Mouse (Mus musculus): ENCODE results near the gene Btbd2. TPM values are rescaled to one million over a fixed set of nuclear protein-coding genes. Genes with fewer than 3 reads are reported as not detected.

Gene Btbd2
- polyA plus RNA-seq, 1 experiment: 22.1 TPM

GRCm38 (mm10) chr10:80683647-80684046, 26.8 kb upstream of the Btbd2 start:
- 75% methylated on average over 1 of the region's 1 CpGs for WGBS
- no peak for TF ChIP-seq POLR2A (IDR thresholded peaks at IDR 0.05; ENCODE audit: borderline replicate concordance, control insufficient read depth, low read depth, low read length)
- TF ChIP-seq CTCF (IDR thresholded peaks at IDR 0.05; ENCODE audit: control insufficient read depth, insufficient read depth, low read length): no peak
- Histone ChIP-seq H3K4me3 (replicated peaks; ENCODE audit: control insufficient read depth, low read depth, low read length) (no peak overlapping the region), H3K27ac (ENCODE audit: control insufficient read depth, insufficient read depth, low read depth, low read length, poor library complexity) (peak overlapping the region; percentile 9), H3K4me1 (ENCODE audit: control insufficient read depth, insufficient read depth, low read length) (peaks cover 19% of the 10 kb centered on the region)

- whole genome bisulfite sequencing: 53% methylated on average over 6 of the region's 6 CpGs
- peak overlapping the region; percentile 12; the same call in 1 of the 2 replicates for H3K27ac ChIP-seq (ENCODE audit: control insufficient read depth, insufficient read depth, low read depth, low read length, poor library complexity)
- H3K4me1 ChIP-seq (ENCODE audit: control insufficient read depth, insufficient read depth, low read length): peaks cover 19% of the 10 kb centered on the region
Measured at GRCm38 (mm10) chr10:80682003-80682402, 25.1 kb upstream of the Btbd2 start.

GRCm38 (mm10) chr10:80680260-80680696, 23.4 kb upstream of the Btbd2 start:
- 50% methylated on average over 2 of the region's 2 CpGs for WGBS
- no peak for TF ChIP-seq POLR2A (IDR thresholded peaks at IDR 0.05; ENCODE audit: borderline replicate concordance, control insufficient read depth, low read depth, low read length)
- TF ChIP-seq CTCF (IDR thresholded peaks at IDR 0.05; ENCODE audit: control insufficient read depth, insufficient read depth, low read length): no peak
- Histone ChIP-seq H3K4me1 (ENCODE audit: control insufficient read depth, insufficient read depth, low read length) (peaks cover 19% of the 10 kb centered on the region), H3K27ac (ENCODE audit: control insufficient read depth, insufficient read depth, low read depth, low read length, poor library complexity) (peak overlapping the region; percentile 94), H3K4me3 (replicated peaks; ENCODE audit: control insufficient read depth, low read depth, low read length) (no peak overlapping the region)

More at GRCm38 (mm10) chr10:80682003-80682402, 25.1 kb upstream of the Btbd2 start:
- H3K4me3 ChIP-seq (replicated peaks; ENCODE audit: control insufficient read depth, low read depth, low read length): no peak overlapping the region
- TF ChIP-seq CTCF (IDR thresholded peaks at IDR 0.05; ENCODE audit: control insufficient read depth, insufficient read depth, low read length) (no peak), POLR2A (IDR thresholded peaks at IDR 0.05; ENCODE audit: borderline replicate concordance, control insufficient read depth, low read depth, low read length) (no peak)

- 32% methylated on average over 9 of the region's 9 CpGs for WGBS
- peak overlapping the region; percentile 94 for H3K27ac ChIP-seq (ENCODE audit: control insufficient read depth, insufficient read depth, low read depth, low read length, poor library complexity)
- no peak for TF ChIP-seq POLR2A (IDR thresholded peaks at IDR 0.05; ENCODE audit: borderline replicate concordance, control insufficient read depth, low read depth, low read length)
- TF ChIP-seq CTCF (IDR thresholded peaks at IDR 0.05; ENCODE audit: control insufficient read depth, insufficient read depth, low read length): no peak
- H3K4me3 ChIP-seq (replicated peaks; ENCODE audit: control insufficient read depth, low read depth, low read length): no peak overlapping the region
- peaks cover 19% of the 10 kb centered on the region for H3K4me1 ChIP-seq (ENCODE audit: control insufficient read depth, insufficient read depth, low read length)
Measured at GRCm38 (mm10) chr10:80679556-80680259, 22.8 kb upstream of the Btbd2 start.

GRCm38 (mm10) chr10:80678601-80679377, 21.9 kb upstream of the Btbd2 start:
- 13% methylated on average over 9 of the region's 10 CpGs for WGBS
- Histone ChIP-seq H3K4me3 (replicated peaks; ENCODE audit: control insufficient read depth, low read depth, low read length) (peak overlapping the region; percentile 14), H3K27ac (ENCODE audit: control insufficient read depth, insufficient read depth, low read depth, low read length, poor library complexity) (peak overlapping the region; percentile 94), H3K4me1 (ENCODE audit: control insufficient read depth, insufficient read depth, low read length) (peaks cover 18% of the 10 kb centered on the region)
- TF ChIP-seq CTCF (IDR thresholded peaks at IDR 0.05; ENCODE audit: control insufficient read depth, insufficient read depth, low read length): no peak
- TF ChIP-seq POLR2A (IDR thresholded peaks at IDR 0.05; ENCODE audit: borderline replicate concordance, control insufficient read depth, low read depth, low read length): no peak

- peak; percentile 93; the same call in 1 of the 2 replicates for TF ChIP-seq POLR2A (IDR thresholded peaks at IDR 0.05; ENCODE audit: borderline replicate concordance, control insufficient read depth, low read depth, low read length)
- no peak for TF ChIP-seq CTCF (IDR thresholded peaks at IDR 0.05; ENCODE audit: control insufficient read depth, insufficient read depth, low read length)
- Histone ChIP-seq H3K4me1 (ENCODE audit: control insufficient read depth, insufficient read depth, low read length) (peaks cover 16% of the 10 kb centered on the region), H3K4me3 (replicated peaks; ENCODE audit: control insufficient read depth, low read depth, low read length) (peak within 1 kb of the TSS; percentile 74), H3K27ac (ENCODE audit: control insufficient read depth, insufficient read depth, low read depth, low read length, poor library complexity) (peak within 1 kb of the TSS; percentile 94)
- under 1% methylated on average over 8 of the region's 8 CpGs for WGBS
Measured at GRCm38 (mm10) chr10:80677942-80678436, 21.1 kb upstream of the Btbd2 start, which contains the start of gene Mknk2. Gene Mknk2 (minus strand): TSS chr10:80678112.

GRCm38 (mm10) chr10:80677128-80677875, 20.4 kb upstream of the Btbd2 start:
- TF ChIP-seq POLR2A (IDR thresholded peaks at IDR 0.05; ENCODE audit: borderline replicate concordance, control insufficient read depth, low read depth, low read length) (no peak), CTCF (IDR thresholded peaks at IDR 0.05; ENCODE audit: control insufficient read depth, insufficient read depth, low read length) (no peak)
- peak overlapping the region; percentile 94 for H3K27ac ChIP-seq (ENCODE audit: control insufficient read depth, insufficient read depth, low read depth, low read length, poor library complexity)
- WGBS: 1% methylated on average over 9 of the region's 9 CpGs
- peak overlapping the region; percentile 74 for H3K4me3 ChIP-seq (replicated peaks; ENCODE audit: control insufficient read depth, low read depth, low read length)
- peaks cover 16% of the 10 kb centered on the region for H3K4me1 ChIP-seq (ENCODE audit: control insufficient read depth, insufficient read depth, low read length)

Data from bone marrow, adult 2 months (tissue).